Mouse (Mus musculus) embryonic facial prominence, embryonic 13.5 days (tissue): ENCODE results near the gene Sumo3. TPM values are rescaled to one million over a fixed set of nuclear protein-coding genes. Genes with fewer than 3 reads are reported as not detected.

Source experiments
- ATAC-seq: fragments of 200-750 bp; cut with Nextera tagmentation; 2 replicates; pipeline ENCODE4 v1.8.0; 2017; ENCODE audit warnings: low read depth; ENCODE audit not compliant: insufficient number of reproducible peaks, insufficient read depth, low FRiP score, low TSS enrichment
- H3K27ac ChIP-seq: fragments of 300-500 bp; sonication (generic); 2 replicates; pipeline ENCODE4 v1.5.1; 2015; ENCODE audit warnings: moderate library complexity, mild to moderate bottlenecking, inconsistent platforms
- H3K27me3 ChIP-seq: fragments of 300-500 bp; sonication (generic); 2 replicates; pipeline ENCODE4 v1.6.1; 2015; ENCODE audit warnings: mild to moderate bottlenecking, inconsistent platforms
- H3K36me3 ChIP-seq: fragments of 300-500 bp; sonication (generic); 2 replicates; pipeline ENCODE4 v1.6.1; 2015; ENCODE audit warnings: mild to moderate bottlenecking, inconsistent platforms
- H3K4me1 ChIP-seq: fragments of 300-500 bp; sonication (generic); 2 replicates; pipeline ENCODE4 v1.6.1; 2015; ENCODE audit warnings: inconsistent platforms
- H3K4me2 ChIP-seq: fragments of 300-500 bp; sonication (generic); 2 replicates; pipeline ENCODE4 v1.6.1; 2015; ENCODE audit warnings: moderate library complexity, mild to moderate bottlenecking, inconsistent platforms
- H3K4me3 ChIP-seq: fragments of 300-500 bp; sonication (generic); 2 replicates; pipeline ENCODE4 v1.5.1; 2015; ENCODE audit warnings: mild to moderate bottlenecking, inconsistent platforms
- H3K9ac ChIP-seq: fragments of 300-500 bp; sonication (generic); 2 replicates; pipeline ENCODE4 v1.6.1; 2015; ENCODE audit warnings: mild to moderate bottlenecking, inconsistent platforms
- H3K9me3 ChIP-seq: fragments of 300-500 bp; sonication (generic); 2 replicates; pipeline ENCODE4 v1.6.1; 2016; ENCODE audit warnings: inconsistent platforms
- WGBS: fragments of 180-500 bp; shearing (Covaris S2); methylation state at CpG from one replicate; pipeline ENCODE4 v1.1.7; 2015; ENCODE audit warnings: mixed read lengths; 5-methylcytosine and 5-hydroxymethylcytosine counted together
- polyA plus RNA-seq: library from polyadenylated mRNA; unstranded; fragments of >200 nt; fragmentation: Nextera tagmentation; extraction: Ambion mirVana; gene quantifications from 2 replicates; pipeline ENCODE4 v1.2.1, GENCODE M21; 2015

Gene Sumo3
- polyA plus RNA-seq, 1 experiment from 2014 or later, result 397 TPM

GRCm38 (mm10) chr10:77613409-77613808 lies 7.5 kb downstream of the Sumo3 start:
- Histone ChIP-seq H3K27ac (no peak overlapping the region), H3K36me3 (peaks cover 84% of the 10 kb centered on the region)
- WGBS, result 84% methylated on average over 3 of the region's 3 CpGs

DNA sequence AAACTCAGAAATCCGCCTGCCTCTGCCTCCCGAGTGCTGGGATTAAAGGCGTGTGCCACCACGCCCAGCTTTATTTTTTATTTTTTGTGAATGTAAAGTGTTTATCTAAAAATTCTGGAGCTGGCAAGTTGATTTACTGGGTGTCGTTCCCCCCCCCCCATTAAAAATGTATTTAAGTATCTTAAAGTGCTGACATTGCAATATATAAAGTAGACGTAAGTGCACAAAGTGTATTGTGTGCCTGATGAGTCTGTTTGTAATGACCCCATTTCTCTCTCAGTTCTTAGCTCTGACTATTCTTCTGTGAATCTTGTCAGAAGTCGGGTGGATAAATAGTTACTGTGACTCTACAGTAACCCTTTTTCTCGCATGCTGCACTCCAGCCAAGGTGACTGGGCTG lies 9.8 kb downstream of the Sumo3 start:
- peaks cover 78% of the 10 kb centered on the region for H3K36me3 ChIP-seq

More at GRCm38 (mm10) chr10:77613409-77613808, 7.5 kb downstream of the Sumo3 start:
- ATAC-seq, result no peak
- no peaks in the 10 kb centered on the region for H3K4me1 ChIP-seq
- H3K27me3 ChIP-seq, result no peaks in the 10 kb centered on the region
- no peak overlapping the region for H3K9ac ChIP-seq
- no peak overlapping the region for H3K4me3 ChIP-seq
- no peak overlapping the region for H3K4me2 ChIP-seq
- no peaks in the 10 kb centered on the region for H3K9me3 ChIP-seq

GRCm38 (mm10) chr10:77616166-77616565 lies 10.3 kb downstream of the Sumo3 start:
- Histone ChIP-seq H3K4me1 (no peaks in the 10 kb centered on the region), H3K9me3 (no peaks in the 10 kb centered on the region), H3K4me2 (no peak overlapping the region), H3K36me3 (peaks cover 73% of the 10 kb centered on the region), H3K9ac (no peak overlapping the region), H3K4me3 (no peak overlapping the region), H3K27me3 (no peaks in the 10 kb centered on the region), H3K27ac (no peak overlapping the region)
- ATAC-seq, result no peak
- WGBS, result 95% methylated on average over 9 of the region's 9 CpGs

More for the DNA sequence above, 9.8 kb downstream of the Sumo3 start:
- H3K27ac ChIP-seq, result no peak overlapping the region
- no peaks in the 10 kb centered on the region for H3K27me3 ChIP-seq
- no peak overlapping the region for H3K4me3 ChIP-seq
- 92% methylated on average over 8 of the region's 8 CpGs for WGBS
- H3K4me2 ChIP-seq, result no peak overlapping the region
- H3K9ac ChIP-seq, result no peak overlapping the region
- no peak for ATAC-seq
- H3K9me3 ChIP-seq, result no peaks in the 10 kb centered on the region
- no peaks in the 10 kb centered on the region for H3K4me1 ChIP-seq

- Histone ChIP-seq H3K9ac (no peak overlapping the region), H3K27me3 (no peaks in the 10 kb centered on the region), H3K4me2 (no peak overlapping the region), H3K4me3 (no peak overlapping the region), H3K9me3 (no peaks in the 10 kb centered on the region), H3K27ac (no peak overlapping the region), H3K4me1 (peaks cover 3% of the 10 kb centered on the region; the same call in 1 of the 2 replicates), H3K36me3 (peaks cover 66% of the 10 kb centered on the region)
- 92% methylated on average over 7 of the region's 7 CpGs for WGBS
- ATAC-seq, result no peak
Measured at GRCm38 (mm10) chr10:77616926-77617325, 11.0 kb downstream of the Sumo3 start.

GRCm38 (mm10) chr10:77621546-77621945 lies 15.6 kb downstream of the Sumo3 start:
- peaks cover 24% of the 10 kb centered on the region for H3K36me3 ChIP-seq

DNA sequence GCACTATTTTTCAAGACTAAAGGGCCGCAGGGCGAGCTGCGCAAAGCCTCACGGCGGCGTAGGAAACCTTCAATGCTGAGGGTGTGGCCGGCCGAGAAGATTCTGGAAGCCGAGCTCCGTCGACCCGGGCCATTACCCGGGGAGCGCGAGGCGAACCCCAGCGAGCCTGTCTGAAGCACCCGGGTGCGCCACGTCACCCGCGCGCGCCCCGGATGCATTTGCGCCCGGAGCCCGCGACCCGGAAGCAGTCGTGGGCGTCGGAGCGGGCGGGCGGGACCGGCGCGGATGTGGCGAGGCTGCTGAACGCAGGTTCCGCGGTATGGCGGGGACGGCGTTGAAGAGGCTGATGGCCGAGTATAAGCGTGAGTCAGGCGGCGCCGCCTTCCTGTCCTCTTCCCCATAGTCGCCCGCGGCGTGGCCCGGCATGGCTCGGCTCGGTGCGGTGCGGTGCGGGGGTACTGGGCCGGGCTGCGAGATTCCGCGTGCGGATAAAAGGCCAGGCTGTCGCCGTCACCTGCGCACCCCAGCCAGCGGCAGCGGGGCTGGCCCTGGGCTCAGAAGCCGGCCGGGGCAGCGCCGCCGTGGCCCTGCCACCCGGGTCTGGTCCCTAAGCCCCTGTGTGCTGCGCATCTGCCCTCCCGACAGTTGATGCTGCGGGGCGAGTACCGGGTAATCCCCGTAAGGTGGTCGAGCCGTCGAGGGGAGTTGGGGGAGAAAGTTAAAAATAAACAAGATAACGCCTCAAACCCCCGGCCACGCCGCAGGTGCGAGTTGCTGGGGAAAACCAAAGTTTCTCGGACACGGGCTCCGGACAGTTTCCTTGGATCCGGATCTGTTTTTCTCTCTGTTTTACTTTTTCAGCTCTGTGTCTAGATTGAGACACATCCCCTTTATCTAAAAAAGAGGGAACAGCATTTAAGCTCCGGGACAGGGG lies 16.4 kb downstream of the Sumo3 start, which contains the start of gene Ube2g2:
Gene Ube2g2 (plus strand): TSS at position 221 of the 934 bp plus-strand sequence.
- Histone ChIP-seq H3K27ac (peak within 1 kb of the TSS; percentile 87), H3K4me1 (peaks cover 26% of the 10 kb centered on the region), H3K9ac (peak within 1 kb of the TSS; percentile 98), H3K9me3 (no peaks in the 10 kb centered on the region), H3K4me3 (peak within 1 kb of the TSS; percentile 97), H3K4me2 (peak within 1 kb of the TSS; percentile 82), H3K36me3 (peaks cover 16% of the 10 kb centered on the region), H3K27me3 (no peaks in the 10 kb centered on the region)
- peak; percentile 84 for ATAC-seq
- under 1% methylated on average over 96 of the region's 96 CpGs for WGBS

More at GRCm38 (mm10) chr10:77621546-77621945, 15.6 kb downstream of the Sumo3 start:
- Histone ChIP-seq H3K4me2 (peak overlapping the region; percentile 82), H3K4me1 (peaks cover 26% of the 10 kb centered on the region), H3K9ac (peak overlapping the region; percentile 98), H3K27ac (peak overlapping the region; percentile 87), H3K27me3 (no peaks in the 10 kb centered on the region), H3K9me3 (no peaks in the 10 kb centered on the region), H3K4me3 (peak overlapping the region; percentile 97)
- ATAC-seq, result no peak
- WGBS, result 75% methylated on average over 8 of the region's 8 CpGs

DNA sequence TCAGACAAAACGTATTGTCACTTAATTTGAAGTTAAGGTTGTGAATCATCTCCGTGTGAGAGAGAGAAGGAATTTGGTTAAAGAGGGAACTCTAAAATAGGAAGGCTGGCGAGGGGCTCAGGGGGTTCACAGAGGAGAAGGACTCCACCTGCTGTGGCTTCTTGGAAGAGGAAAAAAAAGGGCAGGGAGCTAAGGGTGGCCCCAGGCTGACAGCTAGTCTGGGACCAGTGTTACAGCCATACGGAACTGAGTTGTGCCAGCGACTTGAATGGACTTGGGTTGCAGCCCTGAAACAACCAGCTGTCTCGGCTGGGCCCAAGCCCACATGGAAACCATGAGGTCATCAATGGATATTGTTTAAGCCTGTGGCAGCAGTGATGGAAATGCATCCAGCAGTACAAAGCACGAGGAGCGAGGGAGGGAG lies 17.2 kb downstream of the Sumo3 start:
- H3K27ac ChIP-seq, result no peak overlapping the region
- peak overlapping the region; percentile 98 for H3K9ac ChIP-seq
- H3K4me2 ChIP-seq, result peak overlapping the region; percentile 82
- H3K27me3 ChIP-seq, result no peaks in the 10 kb centered on the region
- peaks cover 26% of the 10 kb centered on the region for H3K4me1 ChIP-seq
- no peaks in the 10 kb centered on the region for H3K9me3 ChIP-seq
- H3K4me3 ChIP-seq, result peak overlapping the region; percentile 97
- WGBS, result 7% methylated on average over 8 of the region's 8 CpGs
- H3K36me3 ChIP-seq, result peaks cover 9% of the 10 kb centered on the region
- ATAC-seq, result no peak

DNA sequence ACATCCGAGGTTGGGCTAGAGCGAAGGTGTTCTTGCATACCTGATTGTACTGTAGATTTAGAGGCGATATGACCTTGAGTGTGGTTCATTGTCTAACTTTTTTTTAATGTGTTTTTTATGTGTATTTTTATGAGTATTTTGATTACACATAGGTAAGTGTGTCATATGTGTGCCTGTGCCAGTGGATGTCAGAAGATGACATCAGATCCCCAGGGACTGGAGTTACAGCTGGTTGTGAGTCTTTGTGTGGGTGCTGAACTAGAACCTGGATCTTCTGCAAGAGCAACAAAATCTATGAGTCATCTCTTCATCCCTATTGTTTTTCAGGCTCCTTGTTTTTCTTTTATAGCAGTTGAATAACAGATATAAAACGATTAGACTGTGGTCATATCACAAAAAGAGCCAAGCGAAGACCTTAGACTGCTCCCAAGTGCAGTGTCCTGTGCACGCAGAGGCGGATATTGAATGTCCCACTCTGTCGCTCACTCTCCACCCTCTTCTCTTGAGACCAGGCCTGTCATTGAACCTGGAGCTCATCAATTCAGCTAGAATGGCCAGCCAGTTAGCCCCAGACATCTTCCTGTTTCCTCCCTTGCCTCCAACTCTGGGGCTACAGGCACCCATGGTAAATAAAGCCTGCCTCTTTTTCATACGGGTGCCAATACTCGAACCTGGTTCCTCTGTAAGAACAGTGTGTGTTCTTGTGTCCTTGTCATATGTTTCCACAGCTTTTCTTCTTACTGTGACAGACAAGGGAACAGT lies 17.9 kb downstream of the Sumo3 start:
- no peak for ATAC-seq
- H3K9ac ChIP-seq, result peak overlapping the region; percentile 98
- no peaks in the 10 kb centered on the region for H3K27me3 ChIP-seq
- 91% methylated on average over 10 of the region's 10 CpGs for WGBS
- H3K9me3 ChIP-seq, result no peaks in the 10 kb centered on the region
- H3K27ac ChIP-seq, result 0 out of 2 replicates have a peak overlapping the region, but pooled peaks have one; percentile 39
- H3K36me3 ChIP-seq, result peaks cover 4% of the 10 kb centered on the region; the same call in 1 of the 2 replicates
- H3K4me3 ChIP-seq, result peak overlapping the region; percentile 97
- peaks cover 26% of the 10 kb centered on the region for H3K4me1 ChIP-seq
- peak overlapping the region; percentile 82 for H3K4me2 ChIP-seq

DNA sequence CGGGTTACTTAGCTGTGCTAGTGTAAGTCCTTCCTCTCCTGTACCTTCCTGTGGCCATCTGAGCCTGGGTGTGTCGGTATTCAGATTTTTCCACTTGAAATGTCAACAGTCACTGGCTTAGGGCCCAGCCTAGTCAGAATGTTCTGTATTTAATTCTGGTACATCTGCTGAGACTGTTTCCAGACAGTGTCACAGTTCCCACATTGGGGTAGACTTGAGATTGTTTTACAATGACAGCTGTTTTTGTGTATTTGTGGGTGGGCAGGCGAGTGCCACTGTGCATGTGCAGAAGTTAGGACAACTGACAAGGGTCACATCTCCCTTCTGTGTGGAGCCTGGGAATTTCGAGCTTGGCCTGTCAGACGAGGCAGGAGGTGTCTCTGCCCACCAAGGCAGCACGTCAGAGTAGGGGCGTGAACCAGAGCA lies 18.7 kb downstream of the Sumo3 start:
- WGBS, result 72% methylated on average over 7 of the region's 7 CpGs
- Histone ChIP-seq H3K36me3 (no peaks in the 10 kb centered on the region; the same call in 1 of the 2 replicates), H3K4me3 (no peak overlapping the region), H3K27ac (peak overlapping the region; percentile 39; the same call in 1 of the 2 replicates), H3K4me2 (peak overlapping the region; percentile 82; the same call in 1 of the 2 replicates), H3K9ac (peak overlapping the region; percentile 40; the same call in 1 of the 2 replicates), H3K9me3 (no peaks in the 10 kb centered on the region), H3K27me3 (no peaks in the 10 kb centered on the region), H3K4me1 (peaks cover 26% of the 10 kb centered on the region)
- no peak for ATAC-seq

DNA sequence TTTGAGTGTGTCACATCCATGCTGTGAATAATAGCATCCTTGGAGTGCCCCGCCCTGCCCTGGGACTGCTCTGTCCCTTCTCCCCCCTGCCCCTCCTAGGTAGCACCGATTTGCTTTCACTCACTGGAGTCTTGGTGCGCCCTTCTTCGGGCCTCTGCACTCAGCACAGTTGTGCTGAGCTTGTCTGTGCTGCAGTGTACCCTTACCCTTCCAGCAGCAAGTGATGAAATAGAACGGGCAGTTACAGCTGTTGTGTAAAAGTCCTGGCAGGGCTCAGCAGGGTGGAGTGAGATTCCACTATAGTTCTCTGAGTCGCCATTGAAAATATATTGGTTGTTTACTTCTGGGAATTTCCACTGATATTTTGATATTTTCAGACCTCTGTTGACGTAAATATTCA lies 20.1 kb downstream of the Sumo3 start:
- H3K27ac ChIP-seq, result no peak overlapping the region
- 84% methylated on average over 7 of the region's 7 CpGs for WGBS
- H3K36me3 ChIP-seq, result peaks cover 1% of the 10 kb centered on the region
- H3K9ac ChIP-seq, result no peak overlapping the region
- no peaks in the 10 kb centered on the region for H3K27me3 ChIP-seq
- no peak overlapping the region for H3K4me2 ChIP-seq
- H3K4me3 ChIP-seq, result no peak overlapping the region
- peaks cover 26% of the 10 kb centered on the region for H3K4me1 ChIP-seq
- no peaks in the 10 kb centered on the region for H3K9me3 ChIP-seq
- no peak for ATAC-seq

DNA sequence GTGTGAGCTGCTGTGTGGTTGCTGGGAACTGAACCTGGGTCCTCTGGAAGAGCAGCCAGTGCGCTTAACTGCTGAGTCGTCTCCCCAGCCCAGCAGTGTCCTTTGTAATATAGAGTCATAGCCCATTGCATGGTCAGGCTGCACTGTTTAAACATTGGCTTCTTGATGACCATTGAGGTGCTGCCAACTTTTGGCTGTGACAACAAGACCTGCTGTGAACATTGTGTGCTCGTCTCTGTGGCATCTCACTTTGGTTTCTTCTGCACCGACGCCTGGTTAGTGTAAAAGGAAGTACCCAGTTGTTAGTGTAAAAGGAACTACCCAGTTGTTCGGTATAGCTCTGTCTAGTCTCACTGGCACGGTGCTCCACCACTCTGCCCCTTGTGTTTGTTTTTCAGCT lies 20.7 kb downstream of the Sumo3 start:
- Histone ChIP-seq H3K4me1 (peaks cover 26% of the 10 kb centered on the region), H3K4me3 (no peak overlapping the region), H3K9me3 (no peaks in the 10 kb centered on the region), H3K4me2 (no peak overlapping the region), H3K27ac (no peak overlapping the region), H3K9ac (no peak overlapping the region), H3K36me3 (peaks cover 7% of the 10 kb centered on the region), H3K27me3 (no peaks in the 10 kb centered on the region)
- WGBS, result 85% methylated on average over 7 of the region's 7 CpGs
- no peak for ATAC-seq
